Mouse (Mus musculus): ENCODE measurements around the gene Pradc1.

Pradc1 gene

DNA sequence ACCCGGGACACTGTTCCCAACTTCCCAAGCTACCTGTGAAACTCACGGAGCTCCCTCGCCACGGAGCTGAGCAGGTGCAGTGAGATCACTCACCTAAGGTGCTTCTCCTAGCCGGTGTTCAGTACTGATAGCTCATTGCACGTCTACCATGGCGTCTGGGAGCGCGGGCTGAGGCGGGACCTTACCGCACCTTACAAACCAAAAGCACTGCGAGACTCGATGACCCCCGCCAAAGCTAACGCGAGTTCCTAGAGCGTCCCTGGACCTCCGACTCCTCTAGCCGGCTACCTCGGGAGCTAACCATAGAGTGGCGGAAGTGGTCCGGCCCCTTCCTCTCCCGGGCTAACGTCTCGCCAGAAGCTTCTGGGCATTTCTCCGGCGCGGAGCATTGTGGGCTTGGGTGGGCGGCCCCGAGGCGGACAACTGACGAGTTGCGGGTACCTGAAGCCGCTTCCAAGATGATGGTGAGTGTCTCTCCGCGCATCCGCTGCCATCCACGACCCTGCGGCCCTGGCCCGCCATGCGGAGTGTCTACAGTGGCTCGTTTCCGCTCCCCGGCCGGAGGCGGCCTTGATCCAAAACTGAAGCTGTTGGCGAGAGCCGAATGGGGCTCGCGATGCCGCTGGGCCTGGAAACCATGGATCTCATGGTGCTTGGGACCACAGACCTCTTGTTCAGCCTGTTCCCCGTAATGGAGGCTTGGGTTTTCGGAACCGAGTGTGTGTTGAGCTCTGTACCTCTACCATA, at the start of gene Pradc1:
Gene Pradc1 (minus strand): TSS at position 307 of the 747 bp plus-strand sequence.
- peak; percentile 97 to 98 for DNase-seq

DNA sequence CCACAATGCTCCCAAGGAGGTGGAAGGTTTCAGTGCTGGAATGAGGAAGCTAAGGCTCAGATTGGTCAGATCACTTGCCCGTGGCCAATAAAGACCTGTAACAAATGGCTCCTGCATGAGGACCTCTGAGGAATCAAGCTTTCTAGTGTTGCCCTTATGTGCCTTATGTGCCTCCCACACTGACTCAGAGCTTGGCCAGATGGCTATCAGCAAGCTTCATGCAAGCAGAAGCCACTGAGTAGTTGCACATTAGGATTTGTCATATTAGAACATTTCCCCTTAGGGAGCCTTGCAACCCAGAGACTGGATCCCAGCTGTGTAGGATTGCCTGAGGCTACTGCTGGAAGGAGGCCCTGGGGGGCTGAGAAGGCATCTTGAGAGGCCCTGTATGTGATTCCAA, 48.6 kb upstream of the Pradc1 start:
- DNase-seq, result peak; percentile 48 to 57

DNA sequence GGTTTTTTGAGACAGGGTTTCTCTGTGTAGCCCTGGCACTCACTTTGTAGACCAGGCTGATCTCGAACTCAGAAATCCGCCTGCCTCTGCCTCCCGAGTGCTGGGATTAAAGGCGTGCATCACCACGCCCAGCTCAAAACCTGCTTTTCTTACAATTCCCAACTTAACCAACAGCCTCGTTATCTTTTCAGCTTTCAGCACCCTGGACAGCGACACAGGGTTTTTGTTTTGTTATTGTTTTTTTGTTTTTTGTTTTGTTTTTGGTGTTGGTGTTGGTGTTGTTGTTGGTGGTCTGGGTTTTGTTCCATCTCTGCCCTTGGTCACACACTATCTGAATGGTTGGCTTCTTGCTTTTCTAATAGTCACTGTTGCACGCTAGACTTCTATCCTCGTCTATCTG, 46.4 kb upstream of the Pradc1 start:
- DNase-seq, result no peak

DNA sequence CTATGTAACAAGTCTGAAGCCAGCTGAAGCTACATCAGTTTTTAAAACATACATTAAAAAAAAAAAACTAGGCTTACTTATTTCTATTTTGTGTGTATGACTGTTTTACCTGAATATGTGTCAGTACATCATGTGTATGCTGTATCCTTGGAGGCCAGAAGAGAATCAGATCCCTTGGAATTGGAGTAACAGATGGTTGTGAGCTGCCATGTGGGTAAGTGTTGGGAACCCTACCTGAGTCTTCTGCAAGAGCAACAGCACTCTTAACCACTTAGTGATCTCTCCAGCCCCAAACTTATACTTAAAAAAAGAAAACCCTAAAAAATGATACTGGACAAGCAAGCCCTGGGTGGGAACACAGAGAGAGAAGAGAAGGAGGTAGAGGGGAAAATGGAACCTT, 45.2 kb upstream of the Pradc1 start:
- peak in 1 of 2 experiments; percentile 29 for DNase-seq

DNA sequence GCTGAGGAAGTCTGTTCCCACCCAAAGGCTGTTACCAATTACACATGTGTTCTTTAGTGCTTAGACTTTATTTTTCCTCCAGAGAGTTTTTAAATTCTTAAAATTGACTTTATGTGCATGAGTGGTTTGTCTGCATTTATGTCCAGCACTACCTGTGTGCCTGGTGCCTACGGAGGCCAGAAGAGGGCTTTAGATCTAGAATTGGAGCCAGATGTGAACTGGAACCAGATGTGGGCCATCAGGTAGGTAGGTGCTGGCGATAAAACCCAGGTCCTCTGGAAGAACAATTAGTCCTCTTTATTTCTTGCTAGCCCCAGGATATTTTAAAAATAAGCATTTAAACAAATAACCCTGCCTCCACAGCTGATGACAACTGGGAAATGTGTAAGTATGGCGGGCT, 39.8 kb upstream of the Pradc1 start:
- no peak for DNase-seq

DNA sequence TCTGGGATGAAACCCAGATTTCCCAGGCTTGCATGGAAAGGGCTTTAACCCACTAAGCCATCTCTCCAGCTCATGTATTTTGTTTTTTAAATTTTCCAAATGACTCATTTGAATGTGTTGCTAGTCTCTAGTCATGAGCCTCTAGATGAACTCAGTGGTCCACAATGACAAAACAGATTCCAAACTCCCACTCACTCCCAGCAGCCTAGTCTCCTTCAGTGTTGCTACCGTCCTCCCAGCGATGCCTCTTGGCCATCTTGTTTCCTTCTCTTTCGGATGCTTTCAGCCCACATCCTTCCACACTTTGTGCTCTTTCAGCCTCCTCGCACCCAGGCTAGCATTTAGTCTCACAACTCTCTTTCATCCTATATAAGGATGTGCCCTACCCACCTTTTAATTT, 38.5 kb upstream of the Pradc1 start:
- DNase-seq, result no peak

DNA sequence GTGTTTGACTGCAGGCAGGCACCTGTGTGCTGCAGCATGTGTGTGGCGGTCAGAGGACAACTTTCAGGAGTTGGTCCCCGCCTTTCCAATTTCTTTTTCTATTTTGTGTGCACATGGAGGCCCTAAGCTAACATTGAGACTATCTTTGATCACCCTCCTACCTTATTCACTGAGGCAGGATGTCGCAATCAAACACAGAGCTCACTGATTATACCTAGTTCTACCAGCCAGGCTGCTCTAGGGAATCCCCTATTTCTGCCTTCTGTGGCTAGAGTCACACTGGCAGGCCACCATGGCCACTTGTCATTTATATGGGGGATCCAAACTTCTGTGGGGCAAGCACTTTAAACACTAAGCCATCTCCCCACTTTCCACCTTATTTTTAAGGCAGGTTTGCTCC, 37.9 kb upstream of the Pradc1 start:
- no peak for DNase-seq

DNA sequence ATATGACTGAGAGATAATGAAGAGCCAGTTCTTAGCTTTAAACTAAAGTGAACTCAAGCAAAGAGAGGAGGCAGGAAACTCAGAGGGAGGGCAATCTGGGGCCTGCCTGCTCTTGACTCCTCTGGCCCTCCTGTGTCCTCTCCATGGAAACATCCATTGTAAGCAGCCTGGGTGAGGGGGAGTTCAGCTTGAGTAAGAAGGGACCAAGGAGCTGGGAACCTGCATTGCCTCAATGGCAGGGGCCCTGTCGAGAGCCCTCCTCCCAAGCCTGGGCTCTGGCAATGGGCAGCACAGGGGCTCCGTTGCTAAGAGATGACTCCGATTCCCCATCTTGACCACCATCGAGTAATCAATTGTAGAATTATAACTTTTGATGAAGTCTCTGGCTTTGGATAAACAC, 36.7 kb upstream of the Pradc1 start:
- DNase-seq, result no peak

DNA sequence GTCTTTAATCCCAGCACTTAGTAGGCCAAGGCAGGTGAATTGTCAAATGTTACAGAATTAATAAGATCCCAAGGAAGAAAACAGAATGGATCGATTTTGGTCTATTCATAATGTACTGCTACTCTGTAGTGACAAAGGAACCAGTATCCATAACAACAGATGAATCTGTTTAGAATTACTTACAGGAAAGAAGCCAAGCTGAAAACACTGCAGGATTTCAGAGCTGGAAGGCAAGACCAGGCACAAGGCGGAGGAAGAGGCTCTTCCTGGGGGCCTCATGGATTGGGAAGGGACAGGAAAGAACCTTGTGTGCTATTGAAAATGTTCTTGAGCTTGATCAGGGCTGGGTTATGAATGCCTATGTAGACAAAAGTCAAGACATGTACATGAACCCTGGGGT, 34.0 kb upstream of the Pradc1 start:
- DNase-seq, result no peak

DNA sequence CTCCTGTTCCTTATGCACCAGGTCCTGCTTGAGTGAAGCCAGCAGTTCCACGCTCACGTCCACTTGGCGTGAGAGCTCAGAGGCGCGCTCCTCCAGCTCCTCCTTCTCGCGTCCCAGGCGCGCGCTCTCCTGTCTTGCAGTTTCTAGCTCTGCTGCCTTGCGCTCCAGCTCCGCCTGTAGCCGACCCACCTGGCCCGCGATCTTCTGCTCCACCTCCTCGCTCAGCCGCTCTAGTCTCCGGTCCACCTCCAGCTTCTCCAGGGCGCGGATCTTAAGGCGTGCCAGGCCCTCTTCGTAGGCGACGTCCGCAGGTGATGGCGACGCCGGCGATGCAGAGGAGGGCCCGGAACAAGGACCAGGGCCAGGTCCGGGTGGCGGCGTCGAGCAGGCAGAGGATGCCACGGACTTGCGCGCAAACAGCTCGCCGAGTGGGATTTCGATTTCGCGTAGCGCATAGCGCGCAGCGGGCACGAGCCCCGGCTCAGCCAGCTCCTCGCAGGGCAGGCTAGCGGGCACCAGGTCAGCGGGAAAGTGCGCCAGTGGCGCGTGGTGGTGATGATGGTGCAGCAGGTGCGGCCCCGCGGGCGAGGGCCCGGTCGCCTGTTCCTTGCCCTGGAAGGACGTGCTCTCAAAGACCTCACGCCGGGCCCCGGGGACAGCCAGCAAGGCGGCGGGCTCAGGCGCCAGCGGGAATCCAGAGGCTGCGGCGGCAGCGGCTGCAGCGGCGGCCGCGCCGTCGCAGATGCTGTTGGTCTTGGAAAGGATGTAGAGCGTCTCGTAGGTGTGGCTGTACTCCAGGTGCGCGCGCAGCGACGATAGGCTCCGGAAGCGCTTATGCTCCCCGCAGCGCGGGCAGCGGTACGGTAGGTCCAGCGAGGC, 32.3 kb upstream of the Pradc1 start:
- peak; percentile 69 to 71 for DNase-seq

DNA sequence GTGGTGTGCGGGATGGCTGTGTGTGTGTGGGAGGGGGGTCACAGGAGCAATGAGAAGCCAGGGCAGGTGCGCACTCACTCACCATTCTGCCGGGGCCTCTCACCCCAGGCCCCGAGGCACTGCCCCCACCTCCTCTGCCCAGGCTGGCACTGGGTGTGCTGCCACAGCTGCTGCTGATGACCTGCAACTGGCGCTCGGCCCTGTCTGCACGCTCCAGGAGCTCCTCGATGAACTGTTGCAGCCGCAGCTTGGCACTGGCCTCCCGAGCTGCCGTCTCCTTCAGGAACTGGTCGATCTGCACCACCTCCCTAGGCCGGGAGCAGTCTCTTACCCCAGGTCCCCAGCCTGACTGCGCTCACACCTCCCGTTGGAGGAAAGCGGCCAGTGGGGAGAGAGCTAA, 28.9 kb upstream of the Pradc1 start:
- peak in 1 of 2 experiments; percentile 23 for DNase-seq

DNA sequence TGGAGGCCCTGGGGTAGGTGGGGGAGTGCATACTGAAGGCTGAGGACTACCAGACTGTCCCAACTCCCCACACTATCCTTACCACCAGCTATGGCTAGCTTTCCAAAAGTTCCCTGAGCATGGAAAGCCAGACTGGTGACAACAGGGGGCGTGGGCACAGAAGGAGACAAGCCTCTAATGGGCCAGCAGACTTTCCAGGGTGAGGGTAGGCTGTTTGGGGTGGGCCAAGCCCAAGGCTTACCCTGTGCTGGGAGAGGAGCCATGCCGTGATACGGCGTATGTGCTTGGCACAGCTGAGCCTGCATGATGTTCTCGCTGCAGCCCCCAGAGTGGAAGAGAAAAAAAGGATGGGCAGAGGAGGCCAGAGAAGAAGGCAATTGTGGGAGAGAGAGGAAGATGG, 28.2 kb upstream of the Pradc1 start:
- no peak for DNase-seq

DNA sequence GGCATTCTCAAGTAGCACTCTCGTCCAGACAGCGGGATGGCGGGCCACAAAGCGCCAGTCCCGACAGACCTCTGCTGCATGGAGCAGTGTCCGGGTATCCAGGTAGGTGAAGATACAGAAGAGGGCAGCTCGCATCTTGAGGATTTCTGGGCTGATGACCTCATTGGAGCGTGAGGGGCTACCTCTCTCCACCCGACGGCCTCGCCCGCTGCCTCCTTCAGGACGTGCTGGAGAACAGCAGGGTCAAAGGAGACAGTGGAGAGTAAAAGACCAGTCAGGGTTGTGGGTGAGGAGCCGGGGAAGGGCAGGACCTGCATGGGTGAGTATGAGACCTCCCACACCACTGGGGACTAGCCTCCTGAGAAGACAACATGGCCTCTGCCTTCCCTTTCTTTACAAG, 26.6 kb upstream of the Pradc1 start:
- DNase-seq, result no peak

DNA sequence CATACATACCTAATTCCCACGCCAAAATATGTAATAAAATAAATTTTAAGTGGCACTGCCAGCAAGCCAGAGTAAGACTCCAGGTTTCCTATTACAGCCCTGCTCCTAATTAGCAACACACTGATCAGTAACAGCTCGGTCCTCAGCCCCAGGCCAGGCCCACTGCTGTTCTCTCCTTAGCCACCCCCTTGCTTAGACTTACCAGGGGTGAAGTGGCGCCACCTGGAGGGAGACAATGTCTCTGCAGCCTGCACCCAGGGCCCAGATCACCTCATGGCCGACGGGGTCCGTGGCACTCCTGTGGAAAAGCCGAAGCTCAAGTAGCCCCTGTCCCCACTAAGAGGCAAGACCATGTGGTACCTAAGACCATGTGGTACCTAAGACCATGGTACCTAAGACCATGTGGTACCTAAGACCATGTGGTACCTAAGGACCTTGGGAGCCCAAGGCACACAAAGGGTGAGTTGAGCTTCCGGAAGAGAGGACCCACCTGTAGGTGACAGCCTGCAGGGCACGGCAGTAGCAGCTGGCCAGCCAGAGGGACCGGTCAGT, 25.7 kb upstream of the Pradc1 start:
- peak; percentile 49 to 64 for DNase-seq

DNA sequence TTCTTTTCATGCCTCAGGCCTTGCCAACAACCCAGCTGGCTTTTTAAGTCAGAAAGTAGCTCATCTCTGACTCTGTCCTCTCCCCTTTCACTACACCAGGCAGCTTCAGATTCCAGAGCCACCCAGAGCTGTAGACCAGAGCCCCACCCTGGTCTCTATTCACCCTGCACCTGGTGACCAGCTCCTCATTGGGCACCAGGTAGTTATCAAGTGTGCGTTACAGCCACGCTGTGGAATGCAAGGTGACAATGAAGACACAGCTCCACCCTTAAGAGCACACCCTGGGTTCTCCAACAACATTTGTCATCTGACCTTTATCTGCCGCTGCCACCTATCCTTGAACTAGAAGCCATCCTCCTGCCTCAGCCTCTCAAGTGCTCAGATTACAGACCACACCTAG, 23.8 kb upstream of the Pradc1 start:
- no peak for DNase-seq

DNA sequence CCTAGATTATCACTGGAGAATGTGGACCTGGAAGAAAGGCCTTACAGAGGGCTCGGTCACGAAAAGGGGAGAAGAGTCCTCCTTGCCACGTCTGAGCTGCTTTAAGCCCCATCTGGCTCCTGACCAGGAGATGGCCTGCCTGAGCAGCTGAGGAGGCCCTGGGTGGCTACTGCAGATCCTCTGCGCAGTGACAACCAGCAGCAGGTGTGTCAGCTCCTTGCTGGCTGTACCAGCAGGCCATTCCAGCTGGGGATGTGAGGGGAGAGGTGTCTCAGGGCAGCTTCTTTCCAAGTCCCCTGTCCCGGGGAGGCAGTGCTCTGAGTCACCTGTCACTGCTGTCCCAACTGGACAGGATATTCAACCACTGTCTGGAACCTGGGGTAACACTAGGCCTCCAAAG, 20.8 kb upstream of the Pradc1 start:
- DNase-seq, result no peak

DNA sequence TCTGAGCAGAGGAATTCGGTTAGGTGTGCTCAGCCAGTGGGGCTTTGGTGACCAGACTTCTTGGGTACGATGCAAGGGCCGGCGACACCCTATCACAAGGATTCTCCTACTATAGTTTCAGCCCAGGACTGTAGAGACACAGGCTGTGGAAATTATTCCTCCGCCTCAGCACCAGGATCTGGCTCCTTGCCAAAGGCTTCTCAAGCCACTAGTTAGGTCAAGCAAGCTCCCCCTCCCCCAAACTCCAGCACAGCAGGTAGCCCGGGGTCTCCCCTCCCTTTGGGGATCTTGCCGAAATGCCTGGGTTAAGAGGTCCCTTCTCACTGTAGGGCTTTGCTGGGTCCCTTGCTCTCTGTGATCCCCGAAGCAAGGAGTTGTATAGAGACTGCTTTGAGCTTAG, 20.2 kb upstream of the Pradc1 start:
- peak; percentile 33 to 51 for DNase-seq

DNA sequence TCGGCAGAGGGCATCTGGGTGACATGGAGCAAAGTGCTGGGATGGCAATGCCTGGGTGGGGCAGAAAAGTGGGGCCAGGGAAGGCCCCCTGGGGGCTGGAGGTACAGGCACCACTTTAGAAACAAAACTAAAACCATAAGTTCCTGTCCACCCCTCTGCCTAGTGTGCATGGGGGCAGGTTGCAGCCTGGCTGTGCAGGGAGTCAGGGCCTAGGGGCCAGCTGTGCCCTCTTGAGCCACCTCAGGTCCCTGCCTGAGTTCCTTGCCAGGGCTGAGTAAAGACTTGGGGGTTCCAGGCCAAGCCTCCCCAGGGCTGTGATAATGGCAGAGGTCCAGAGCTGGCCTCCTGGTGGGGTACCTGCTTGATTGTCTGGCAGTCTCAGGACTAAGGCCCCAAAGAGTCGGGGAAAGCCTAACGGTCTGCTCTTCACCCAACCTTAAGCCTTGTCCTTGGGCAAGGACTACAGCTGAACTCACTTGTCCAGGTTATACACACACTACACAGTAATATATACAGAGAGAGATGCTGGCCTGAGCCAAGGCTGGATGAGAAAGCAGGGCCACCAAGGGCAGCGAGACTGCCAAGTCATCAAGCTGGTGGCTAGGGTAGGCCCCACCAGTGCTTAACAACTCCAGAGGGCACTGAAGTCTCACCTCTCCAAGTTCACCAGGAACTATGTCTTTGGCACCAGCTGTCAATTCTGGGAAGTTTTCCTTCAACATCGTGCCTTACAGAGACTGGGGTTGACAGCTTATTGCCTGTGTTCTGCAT, 18.1 kb upstream of the Pradc1 start:
- peak in 1 of 2 experiments; percentile 39 for DNase-seq

DNA sequence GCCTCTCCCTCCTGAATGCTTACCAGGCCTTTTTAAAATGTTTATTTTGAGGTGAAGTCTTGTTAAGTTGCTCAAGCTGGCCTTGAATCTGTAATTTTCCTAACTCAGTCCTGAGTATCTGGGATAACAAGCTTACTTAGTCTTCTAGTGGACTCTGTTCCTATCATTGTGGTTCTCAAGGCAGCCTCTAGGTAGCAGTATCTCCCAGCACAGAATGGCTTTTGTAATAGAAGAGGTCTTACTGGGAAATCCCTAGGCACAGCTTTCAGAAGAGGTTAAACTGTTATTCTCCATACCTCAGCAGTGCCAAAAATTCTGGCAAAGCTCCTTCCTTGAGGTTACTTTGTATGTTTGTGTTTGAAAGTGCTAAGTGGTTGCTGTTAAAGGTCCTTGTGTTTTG, 13.6 kb upstream of the Pradc1 start:
- peak; percentile 27 to 54 for DNase-seq

DNA sequence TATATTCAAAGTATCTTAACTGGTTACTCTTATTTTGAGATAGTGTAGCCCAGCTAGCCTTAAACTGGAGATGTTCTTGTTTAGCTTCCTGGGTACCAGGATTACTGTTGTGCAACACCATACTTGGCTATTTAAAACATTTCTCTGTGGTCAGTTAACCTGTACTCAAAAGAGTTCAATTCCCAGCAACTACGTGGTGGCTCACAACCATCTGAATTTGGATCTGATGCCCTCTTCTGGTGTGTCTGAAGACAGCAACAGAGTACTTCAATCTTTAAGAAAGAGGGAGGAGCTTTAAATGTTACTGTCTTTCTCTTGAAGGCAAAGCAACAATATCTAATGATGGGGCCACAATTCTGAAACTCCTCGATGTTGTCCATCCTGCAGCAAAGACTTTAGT, 7.9 kb upstream of the Pradc1 start:
- no peak for DNase-seq

DNA sequence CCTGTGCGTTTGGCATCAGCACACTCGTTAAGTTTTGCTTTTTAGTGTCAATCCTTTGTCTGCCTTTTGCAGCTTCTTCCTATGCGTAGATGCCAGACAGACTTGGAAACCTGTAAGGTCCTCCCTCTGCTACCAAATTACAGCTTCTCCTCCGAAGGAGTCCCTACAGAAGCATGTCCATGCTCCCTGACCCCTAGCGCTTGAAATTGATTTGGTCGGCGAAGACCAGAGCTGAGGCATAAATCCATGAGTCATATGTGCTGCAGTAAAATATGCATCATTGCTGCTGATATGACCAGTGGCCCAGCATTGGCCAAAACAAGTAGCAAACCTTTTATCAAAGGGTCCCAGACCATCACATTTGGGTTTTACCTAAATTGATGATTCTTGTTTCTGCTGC, 1.0 kb upstream of the Pradc1 start:
- DNase-seq, result no peak

DNA sequence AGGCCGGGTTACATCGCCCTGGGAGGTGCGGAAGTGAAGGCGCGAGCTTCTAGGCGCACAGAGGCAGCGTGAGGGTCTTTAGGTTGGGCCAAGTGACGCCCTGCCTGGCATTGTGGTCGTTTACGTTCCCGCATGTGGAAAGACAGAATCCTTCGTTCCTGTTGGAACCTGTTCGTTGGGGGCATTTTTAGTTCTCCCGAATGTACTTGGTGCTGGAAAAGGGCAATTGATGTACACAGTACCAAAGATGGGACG, 568 bp upstream of the Pradc1 start:
- no peak for DNase-seq
